Mouse (Mus musculus): ENCODE data around the gene Gm1123.

GRCm38 (mm10) chr9:99009069-99009897 lies 26.2 kb downstream of the Gm1123 start:
- TF ChIP-seq POLR2A (IDR thresholded peaks at IDR 0.05; ENCODE audit: low read depth, low read length) (no peak), CTCF (conservative IDR thresholded peaks at IDR 0.05; ENCODE audit: insufficient read depth, insufficient read length, low read depth, low read length) (no peak)
